Mouse (Mus musculus): ENCODE measurements around the gene Defb6. TPM values are rescaled to one million over a fixed set of nuclear protein-coding genes. Genes with fewer than 3 reads are reported as not detected.

Defb6 gene
- total RNA-seq (2015; ENCODE audit: low replicate concordance) (not detected in 2 replicates), total RNA-seq (2017; ENCODE audit: low replicate concordance) (not detected in 2 replicates)

DNA sequence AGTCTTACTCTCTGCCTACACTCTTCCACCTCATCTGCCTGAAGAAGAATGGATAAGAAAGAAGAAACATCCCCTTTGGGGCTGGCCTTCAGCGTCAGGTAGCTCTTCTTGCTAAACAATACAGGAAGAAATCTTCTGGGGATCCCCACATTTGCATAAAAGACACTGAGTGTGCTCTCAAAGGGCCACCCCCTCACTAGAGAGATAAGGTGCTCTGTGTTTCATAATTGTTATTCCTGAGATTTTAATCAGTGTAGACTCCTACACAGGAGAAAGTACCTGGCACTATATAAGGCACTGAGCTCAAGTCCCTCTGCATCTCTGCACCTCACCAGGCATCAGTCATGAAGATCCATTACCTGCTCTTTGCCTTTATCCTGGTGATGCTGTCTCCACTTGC lies at the start of gene Defb6:
Defb6 (plus strand) TSS at position 318 of the 400 bp plus-strand sequence.
- no peak for ATAC-seq (replicated peaks; ENCODE audit: low FRiP score, poor library complexity, severe bottlenecking)

DNA sequence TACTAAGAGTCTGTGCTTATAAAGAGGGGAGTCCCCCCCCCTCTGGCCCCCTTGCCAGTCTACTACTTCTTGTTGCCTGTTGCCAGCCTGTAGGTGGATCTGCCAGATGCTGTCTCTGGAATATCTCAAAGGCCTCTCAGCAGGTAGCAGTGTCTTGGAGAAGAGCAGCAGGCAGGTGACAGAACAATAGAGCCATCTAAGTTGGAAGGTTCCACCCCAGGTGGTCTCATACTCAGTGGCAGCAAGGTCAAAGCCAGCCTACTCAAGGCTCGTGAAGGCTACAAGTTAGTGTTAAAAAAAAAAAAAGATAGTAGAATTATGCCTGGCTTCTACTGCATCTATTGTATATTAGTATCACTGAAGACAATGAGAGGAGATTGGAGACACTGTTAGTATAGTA lies 12.8 kb downstream of the Defb6 start:
- ATAC-seq (replicated peaks; ENCODE audit: low FRiP score, poor library complexity, severe bottlenecking), result no peak

DNA sequence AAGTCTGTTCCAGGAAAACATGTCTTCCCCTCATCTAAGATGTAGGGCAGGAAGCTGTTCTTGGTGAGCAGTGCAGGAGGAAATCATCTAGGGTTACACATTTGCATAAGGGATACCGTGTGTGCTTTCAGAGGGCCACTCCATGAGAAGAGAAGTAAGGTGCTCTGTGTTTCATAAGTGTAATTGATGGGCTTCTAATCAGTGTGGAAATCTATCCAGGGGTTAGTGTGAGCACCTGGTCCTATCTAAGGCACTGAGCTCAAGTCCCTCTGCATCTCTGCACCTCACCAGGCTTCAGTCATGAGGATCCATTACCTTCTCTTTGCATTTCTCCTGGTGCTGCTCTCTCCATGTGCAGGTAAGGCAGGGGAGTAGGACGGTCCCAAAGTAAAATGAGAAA lies 14.3 kb downstream of the Defb6 start, which contains the start of gene Defb46:
Defb46 (plus strand) TSS at position 301 of the 400 bp plus-strand sequence.
- no peak for ATAC-seq (replicated peaks; ENCODE audit: low FRiP score, poor library complexity, severe bottlenecking)

DNA sequence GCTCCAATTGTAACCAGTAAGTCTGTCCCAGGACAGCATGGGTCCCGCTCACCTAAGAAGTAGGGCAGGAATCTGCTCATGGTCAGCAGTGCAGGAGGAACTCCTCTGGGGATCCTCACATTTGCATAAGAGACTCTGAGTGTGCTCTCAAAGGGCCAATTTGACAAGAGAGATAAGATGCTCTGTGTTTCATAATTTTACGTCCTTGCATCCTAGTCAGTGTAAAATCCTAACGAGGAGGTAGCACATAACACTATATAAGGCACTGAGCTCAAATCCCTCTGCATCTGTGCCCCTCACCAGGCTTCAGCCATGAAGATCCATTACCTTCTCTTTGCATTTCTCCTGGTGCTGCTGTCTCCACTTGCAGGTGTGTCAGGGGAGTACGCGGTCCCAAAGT lies 22.0 kb downstream of the Defb6 start, which contains the start of gene Defb5:
Defb5 (plus strand) TSS at position 301 of the 400 bp plus-strand sequence.
- no peak for ATAC-seq (replicated peaks; ENCODE audit: low FRiP score, poor library complexity, severe bottlenecking)

DNA sequence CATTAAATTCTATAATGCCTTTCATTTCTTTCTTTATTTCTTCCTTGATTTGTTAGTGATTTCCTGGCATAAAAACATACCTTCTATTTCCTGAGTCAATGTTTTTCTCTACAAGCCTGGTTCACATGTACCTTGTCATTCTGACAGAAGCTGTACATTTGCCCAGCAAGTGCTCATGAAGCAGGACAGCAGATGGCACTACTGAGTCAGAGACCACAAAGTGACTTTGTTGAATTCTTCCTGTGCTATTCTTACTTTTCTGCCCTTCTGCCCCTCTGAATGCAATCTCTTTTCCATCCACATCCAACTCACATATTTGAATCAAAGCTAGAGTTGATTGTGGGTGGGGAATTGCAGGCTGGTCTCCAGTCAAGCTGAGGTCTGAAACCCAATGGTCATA lies 32.9 kb downstream of the Defb6 start:
- ATAC-seq (replicated peaks; ENCODE audit: low FRiP score, poor library complexity, severe bottlenecking), result no peak

DNA sequence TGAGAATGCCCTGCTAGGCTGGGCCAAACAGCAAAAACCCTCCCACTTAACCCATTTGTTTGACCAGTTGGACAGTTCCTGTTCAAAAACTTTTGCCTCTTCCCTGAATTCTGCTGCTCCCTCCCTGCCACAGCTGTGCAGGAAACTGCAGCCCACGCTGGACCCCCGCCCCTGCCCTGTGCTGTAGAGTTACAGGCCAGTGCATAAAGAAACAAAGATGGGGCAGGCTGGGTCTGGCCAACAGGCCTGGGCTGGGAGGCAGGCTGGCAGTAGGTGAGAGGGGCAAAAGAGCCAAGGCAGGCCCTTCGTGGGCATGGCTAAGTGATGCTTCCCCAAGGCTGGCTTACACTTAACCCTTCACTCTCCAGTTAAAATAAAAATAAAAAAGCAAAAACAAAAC lies 34.4 kb downstream of the Defb6 start:
- ATAC-seq (replicated peaks; ENCODE audit: low FRiP score, poor library complexity, severe bottlenecking), result no peak

Other genes starting within 250 kb of the Defb6 start
- gene Defb40, start 247.2 kb upstream of the Defb6 start, total RNA-seq (2015; ENCODE audit: low replicate concordance), result not detected in 2 replicates
- not detected in 2 replicates for gene Defb40, start 247.2 kb upstream of the Defb6 start, total RNA-seq (2017; ENCODE audit: low replicate concordance)
- not detected in 2 replicates for gene Defb37, start 234.4 kb upstream of the Defb6 start, total RNA-seq (2015; ENCODE audit: low replicate concordance)
- not detected in 2 replicates for gene Defb37, start 234.4 kb upstream of the Defb6 start, total RNA-seq (2017; ENCODE audit: low replicate concordance)
- not detected in 2 replicates for gene Defb38, start 198.9 kb upstream of the Defb6 start, total RNA-seq (2015; ENCODE audit: low replicate concordance)
- gene Defb38, start 198.9 kb upstream of the Defb6 start, total RNA-seq (2017; ENCODE audit: low replicate concordance), result not detected in 2 replicates
- gene Defb39, start 160.7 kb upstream of the Defb6 start, total RNA-seq (2015; ENCODE audit: low replicate concordance), result not detected in 2 replicates
- not detected in 2 replicates for gene Defb39, start 160.7 kb upstream of the Defb6 start, total RNA-seq (2017; ENCODE audit: low replicate concordance)
- not detected in 2 replicates for gene Defb12, start 110.6 kb upstream of the Defb6 start, total RNA-seq (2015; ENCODE audit: low replicate concordance)
- gene Defb12, start 110.6 kb upstream of the Defb6 start, total RNA-seq (2017; ENCODE audit: low replicate concordance), result not detected in 2 replicates
- not detected in 2 replicates for gene Defb34, start 101.7 kb upstream of the Defb6 start, total RNA-seq (2015; ENCODE audit: low replicate concordance)
- not detected in 2 replicates for gene Defb34, start 101.7 kb upstream of the Defb6 start, total RNA-seq (2017; ENCODE audit: low replicate concordance)
- gene Gm45826, start 84.7 kb upstream of the Defb6 start, total RNA-seq (2015; ENCODE audit: low replicate concordance), result not detected in 2 replicates
- not detected in 2 replicates for gene Gm45826, start 84.7 kb upstream of the Defb6 start, total RNA-seq (2017; ENCODE audit: low replicate concordance)
- not detected in 2 replicates for gene Defb14, start 31.1 kb upstream of the Defb6 start, total RNA-seq (2015; ENCODE audit: low replicate concordance)
- gene Defb14, start 31.1 kb upstream of the Defb6 start, total RNA-seq (2017; ENCODE audit: low replicate concordance), result not detected in 2 replicates
- gene Defb4, start 26.8 kb upstream of the Defb6 start, total RNA-seq (2015; ENCODE audit: low replicate concordance), result not detected in 2 replicates
- not detected in 2 replicates for gene Defb4, start 26.8 kb upstream of the Defb6 start, total RNA-seq (2017; ENCODE audit: low replicate concordance)
- gene Defb46, start 14.4 kb downstream of the Defb6 start, total RNA-seq (2015; ENCODE audit: low replicate concordance), result not detected in 2 replicates
- gene Defb46, start 14.4 kb downstream of the Defb6 start, total RNA-seq (2017; ENCODE audit: low replicate concordance), result not detected in 2 replicates
- gene Defb5, start 22.1 kb downstream of the Defb6 start, total RNA-seq (2015; ENCODE audit: low replicate concordance), result not detected in 2 replicates
- not detected in 2 replicates for gene Defb5, start 22.1 kb downstream of the Defb6 start, total RNA-seq (2017; ENCODE audit: low replicate concordance)
- not detected in 2 replicates for gene Defb3, start 67.9 kb downstream of the Defb6 start, total RNA-seq (2015; ENCODE audit: low replicate concordance)
- gene Defb3, start 67.9 kb downstream of the Defb6 start, total RNA-seq (2017; ENCODE audit: low replicate concordance), result not detected in 2 replicates
- not detected in 2 replicates for gene Defb8, start 222.1 kb downstream of the Defb6 start, total RNA-seq (2015; ENCODE audit: low replicate concordance)
- not detected in 2 replicates for gene Defb8, start 222.1 kb downstream of the Defb6 start, total RNA-seq (2017; ENCODE audit: low replicate concordance)